Mouse (Mus musculus) megakaryocyte, adult 5-6 weeks (primary cell): ENCODE data around the gene Akap2. TPM values are rescaled to one million over a fixed set of nuclear protein-coding genes. Genes with fewer than 3 reads are reported as not detected.
A peak's percentile ranks its signal among the peaks of the same experiment; 100 is the strongest.

Experiments
- ATAC-seq: 2 replicates; pipeline ENCODE4 v1.8.0; 2016; ENCODE audit warnings: mild to moderate bottlenecking, inconsistent platforms; ENCODE audit not compliant: poor library complexity, severe bottlenecking
- total RNA-seq, 2 experiments: library from RNA; stranded (forward) in 1 of 2; stranded (reverse) in 1 of 2; fragments of 153-499, 151-499 nt in 1 of 2; fragments of 221-1000, 200-1000 nt in 1 of 2; gene quantifications; 2 replicates each; pipeline versions ENCODE4 v1.2.3 to v1.2.4; 2015 to 2017

The Akap2 gene
- total RNA-seq, 2 experiments from 2014 or later: 0.27 TPM; not detected in 1

DNA sequence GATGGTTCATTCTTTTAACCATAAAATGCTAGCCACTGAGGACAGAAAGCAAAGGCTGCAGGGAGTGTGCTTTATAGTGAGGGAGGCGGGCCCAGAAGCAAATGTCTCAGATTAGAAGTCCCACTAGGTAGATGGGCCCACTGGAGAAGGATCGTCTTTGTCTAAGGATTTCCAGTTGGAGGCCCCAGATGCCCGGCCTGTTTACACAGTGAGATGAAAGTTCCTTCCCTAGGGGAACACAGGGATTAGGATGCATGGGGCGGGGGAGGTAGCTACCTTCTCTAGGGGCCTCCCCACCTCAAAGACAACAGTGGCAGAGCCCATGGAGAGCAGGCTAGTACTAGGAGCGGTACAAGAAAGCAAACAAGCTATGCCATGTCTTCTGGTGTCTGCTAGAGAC lies 177.7 kb downstream of the Akap2 start:
- no peak for ATAC-seq

DNA sequence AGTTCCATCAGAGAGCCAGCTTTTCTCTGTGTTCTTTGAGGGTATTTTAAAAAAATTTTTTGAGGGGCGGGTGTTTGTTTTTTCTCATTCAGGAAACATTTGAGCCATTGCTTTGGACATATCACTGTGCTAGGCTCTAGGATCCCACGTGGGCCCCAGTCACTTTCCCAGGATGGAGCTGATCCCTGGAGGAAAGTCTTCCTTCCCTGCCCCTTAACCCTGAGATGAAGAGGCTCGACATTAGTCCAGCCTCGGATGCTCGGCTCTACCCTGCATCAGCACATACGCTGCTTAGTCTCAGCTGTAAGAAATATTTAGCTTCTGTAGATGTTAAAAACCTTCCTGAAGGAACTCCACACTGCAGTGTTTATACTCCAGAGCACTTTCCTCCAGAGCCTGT lies 178.4 kb downstream of the Akap2 start:
- ATAC-seq: no peak

DNA sequence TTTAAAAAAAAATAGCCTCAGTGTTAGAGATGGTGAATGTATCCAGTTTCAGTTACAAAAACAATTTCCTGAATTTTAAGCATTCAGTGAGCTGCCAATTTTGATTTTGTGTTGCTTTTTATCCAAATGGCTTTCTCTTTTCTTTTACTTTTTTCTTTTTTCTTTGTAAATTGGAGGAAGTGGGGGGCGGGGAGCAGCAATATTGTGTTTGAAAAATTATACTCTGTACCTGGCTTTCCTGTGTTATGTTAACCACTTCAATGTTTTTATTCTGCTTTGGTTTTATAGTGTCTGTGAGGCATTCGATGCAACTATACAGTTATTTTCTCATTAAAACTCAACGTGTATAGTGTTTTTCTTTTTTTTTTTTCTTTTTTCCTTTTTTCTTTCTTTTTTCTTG lies 179.2 kb downstream of the Akap2 start:
- ATAC-seq: no peak

DNA sequence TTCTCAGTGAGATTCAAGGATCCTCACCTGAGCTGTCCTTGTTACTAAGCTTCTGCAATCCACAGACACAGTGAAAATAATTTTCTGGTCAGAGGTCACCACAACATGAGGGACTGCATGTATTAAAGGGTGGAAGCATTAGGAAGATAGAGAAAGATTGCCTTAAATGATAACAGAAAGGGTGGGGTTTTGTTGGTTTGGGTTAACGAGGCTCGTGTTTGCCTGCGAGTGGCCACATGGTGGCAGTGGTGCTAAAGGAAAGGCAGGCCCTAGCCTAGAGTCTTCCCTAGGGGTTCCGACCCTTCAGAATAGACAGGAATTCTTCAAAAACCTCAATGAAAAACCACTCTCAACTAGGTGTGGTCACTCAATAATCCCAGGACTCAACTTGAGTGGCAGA lies 183.8 kb downstream of the Akap2 start:
- ATAC-seq: peak; percentile 71

DNA sequence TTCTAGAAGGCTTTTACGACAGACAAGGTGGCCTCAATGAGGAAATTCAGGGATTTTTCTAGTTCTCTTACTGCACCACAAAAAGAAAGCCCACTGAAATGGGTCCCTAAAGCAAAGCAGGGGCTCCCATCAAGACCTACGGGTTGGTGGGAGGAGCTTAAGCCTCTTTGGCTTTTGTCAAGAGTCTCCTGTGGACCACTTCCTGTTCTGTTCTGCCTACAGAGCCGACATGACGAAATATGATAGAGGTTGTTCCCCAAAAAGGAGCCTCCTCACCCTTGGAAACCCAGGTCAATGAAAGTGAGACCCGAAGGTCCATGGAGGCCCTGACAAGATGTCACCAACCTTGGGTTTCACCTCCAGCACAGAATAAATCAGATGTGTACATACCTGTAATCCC lies 185.2 kb downstream of the Akap2 start:
- peak; percentile 75 for ATAC-seq

DNA sequence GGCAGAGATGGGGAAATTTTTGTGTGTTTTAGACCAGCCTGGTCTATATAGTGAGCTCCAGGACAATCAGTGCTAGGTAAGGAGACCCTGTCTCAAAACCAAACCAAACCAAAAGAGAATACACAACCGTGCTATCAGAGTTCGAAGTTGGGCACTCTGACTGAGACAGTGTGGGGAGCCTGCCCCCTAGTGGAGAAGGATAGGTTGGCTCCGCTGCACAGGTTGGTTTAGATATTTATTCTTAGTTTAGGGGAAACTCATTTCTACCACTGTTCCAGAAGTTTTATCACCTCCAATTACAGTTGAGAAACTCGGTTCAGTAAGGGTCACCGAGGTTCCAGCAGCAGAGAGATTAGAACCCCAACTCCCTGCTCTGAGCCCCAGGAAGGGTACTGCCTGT lies 186.8 kb downstream of the Akap2 start:
- ATAC-seq: peak; percentile 75

DNA sequence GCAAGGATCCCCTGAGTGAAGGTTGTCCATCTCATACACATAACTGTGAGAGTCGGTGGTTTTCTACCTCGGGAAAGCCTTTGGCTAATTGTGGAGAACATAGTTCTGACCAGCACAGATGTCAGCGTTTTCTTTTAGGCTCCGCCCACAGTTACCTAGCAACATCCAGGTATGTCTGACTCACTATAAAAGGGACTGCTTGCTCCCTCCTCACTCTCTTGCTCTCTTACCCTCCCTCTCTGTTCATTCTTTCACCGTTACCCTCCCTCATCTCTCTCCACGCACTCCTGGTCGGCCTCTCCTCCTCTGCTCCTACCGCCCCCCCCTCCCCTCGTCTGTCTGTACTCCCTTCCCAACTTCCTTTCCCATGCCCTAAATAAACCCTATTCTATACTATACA lies 187.2 kb downstream of the Akap2 start:
- no peak for ATAC-seq

DNA sequence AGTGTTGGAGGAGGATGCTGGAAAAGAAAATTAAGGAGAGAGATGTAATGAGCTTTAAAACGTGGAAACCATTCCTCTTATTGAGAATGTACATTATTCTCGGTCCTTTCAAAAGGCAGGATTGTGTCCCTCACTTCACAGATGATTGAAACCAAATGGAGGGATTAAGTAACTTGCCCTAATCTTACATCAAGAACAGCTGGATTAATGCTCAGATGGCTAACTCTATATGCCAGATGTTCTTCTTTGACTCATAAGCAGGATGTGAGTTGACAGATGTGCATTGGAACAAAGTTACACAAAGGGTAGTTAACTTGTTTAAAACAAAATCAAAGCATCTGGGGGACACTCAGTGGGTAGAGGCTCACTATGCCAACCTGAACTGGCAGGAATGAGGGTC lies 189.3 kb downstream of the Akap2 start:
- ATAC-seq: no peak

DNA sequence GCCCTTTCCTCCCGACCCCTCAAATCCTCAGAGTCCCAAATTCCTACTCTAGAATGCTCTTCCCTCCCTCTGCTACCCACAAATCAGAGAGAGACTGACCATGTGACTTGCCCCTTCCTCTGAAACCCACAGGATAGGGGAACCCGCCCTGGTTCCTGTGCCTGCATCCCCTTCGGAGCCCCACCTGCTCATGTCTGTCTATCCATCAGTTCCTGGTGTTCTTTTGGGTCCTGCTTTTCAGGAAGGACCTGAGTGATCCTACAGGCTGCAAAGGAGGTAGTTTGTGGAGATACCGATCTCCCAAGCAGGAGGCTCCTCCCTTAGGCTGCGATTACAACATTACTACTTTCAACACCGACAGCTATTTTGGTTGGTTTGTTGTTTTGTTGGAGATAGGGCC lies 191.4 kb downstream of the Akap2 start:
- ATAC-seq: peak; percentile 51; the same call in 1 of the 2 replicates

DNA sequence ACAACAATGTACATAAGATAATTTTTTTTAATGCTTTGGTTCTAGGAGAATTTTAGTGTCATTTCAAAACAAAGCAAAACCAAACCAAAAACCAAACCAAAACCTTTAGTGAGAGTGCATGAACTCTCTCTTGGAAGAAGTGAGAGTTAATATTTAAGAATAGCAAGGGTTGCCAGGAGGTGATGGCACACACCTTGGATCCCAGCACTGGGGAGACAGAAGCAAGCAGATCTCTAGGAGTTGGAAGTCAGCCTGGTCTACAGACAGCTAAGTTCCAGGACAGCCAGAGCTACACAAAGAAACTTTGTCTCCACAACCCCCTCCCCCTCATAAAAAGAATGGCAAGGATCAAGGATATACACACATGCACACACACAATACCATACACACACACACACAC lies 195.6 kb downstream of the Akap2 start:
- ATAC-seq: no peak

DNA sequence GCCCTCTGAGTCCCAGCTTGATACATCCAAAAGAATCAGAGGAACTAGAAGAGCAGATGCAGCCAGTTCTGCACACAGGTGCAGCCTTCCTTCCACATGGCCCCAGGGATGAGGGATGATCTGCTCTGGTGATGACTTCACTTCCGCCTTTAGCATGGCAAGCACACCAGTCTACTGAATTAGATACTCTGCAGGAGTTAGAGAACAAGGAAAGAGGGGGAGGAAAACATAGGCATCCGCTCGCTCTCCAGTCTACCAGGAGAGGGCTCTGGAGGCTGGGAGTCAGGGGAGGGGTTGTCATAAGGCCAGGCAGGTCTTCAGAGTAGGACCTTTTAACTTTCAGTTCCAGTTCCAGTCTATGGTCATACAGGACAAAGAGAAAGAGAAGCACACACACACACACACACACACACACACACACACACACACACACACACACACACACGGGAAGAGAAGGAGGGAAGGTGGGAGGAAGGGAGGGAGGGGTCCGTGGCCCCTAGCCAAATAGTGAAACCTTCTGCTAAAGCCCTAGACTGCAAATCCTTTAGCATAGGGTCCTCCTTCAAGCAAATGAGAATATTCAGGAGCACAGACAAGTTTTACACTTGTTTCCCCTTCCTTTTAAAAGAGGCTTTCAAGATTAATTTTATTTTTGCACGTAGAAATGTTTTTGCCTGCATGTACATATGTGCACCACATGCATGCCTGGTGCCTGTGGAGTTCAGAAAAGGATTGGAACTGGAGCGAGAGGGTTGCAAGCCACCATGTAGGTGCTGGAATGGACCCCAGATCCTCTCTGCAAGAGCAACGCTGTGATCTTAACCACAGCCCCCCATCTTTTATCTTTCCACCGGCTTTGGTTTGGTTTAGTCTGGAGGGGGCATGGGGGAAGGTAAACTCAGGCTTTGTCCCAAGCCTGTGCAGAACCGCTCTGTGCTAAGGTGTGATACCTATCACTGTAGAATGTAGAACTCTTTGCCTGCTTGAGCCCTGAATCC lies 197.0 kb downstream of the Akap2 start:
- no peak for ATAC-seq

DNA sequence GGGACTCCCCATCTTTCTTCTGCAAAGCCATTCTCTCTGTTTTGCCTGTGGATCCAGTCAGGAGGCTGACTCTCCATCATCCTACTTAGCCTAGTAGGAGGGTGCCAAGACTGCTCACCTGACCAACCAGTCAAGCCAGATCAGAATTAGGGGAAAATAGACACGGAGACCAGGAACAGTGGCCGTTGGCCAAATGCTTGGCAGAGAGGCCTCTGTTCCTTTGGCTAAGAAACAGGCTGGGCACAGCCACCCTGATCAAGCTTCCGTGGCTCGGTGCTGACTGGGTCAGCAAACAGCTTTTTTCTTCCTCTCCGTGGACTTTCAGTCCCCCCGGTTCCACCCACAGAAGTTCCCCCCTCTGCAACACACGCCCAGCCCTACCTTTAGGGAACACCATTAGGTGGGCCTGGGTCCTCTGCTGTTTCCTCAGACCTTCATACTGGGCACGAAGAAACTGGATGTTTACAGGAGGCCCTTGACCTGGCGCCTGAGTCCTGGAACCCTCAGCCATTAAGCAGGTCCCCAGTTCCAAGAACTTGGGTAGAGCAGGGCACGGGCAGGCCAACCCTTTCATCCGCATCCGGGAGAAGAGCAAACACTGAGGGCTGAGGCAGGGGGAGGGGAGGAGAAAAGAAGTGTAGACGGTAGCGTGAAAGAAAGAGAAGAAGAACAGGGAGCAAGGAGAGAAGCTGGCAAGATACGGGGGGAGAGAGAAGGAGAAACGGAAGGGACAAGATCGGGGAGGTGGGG lies 197.9 kb downstream of the Akap2 start:
- ATAC-seq: no peak

DNA sequence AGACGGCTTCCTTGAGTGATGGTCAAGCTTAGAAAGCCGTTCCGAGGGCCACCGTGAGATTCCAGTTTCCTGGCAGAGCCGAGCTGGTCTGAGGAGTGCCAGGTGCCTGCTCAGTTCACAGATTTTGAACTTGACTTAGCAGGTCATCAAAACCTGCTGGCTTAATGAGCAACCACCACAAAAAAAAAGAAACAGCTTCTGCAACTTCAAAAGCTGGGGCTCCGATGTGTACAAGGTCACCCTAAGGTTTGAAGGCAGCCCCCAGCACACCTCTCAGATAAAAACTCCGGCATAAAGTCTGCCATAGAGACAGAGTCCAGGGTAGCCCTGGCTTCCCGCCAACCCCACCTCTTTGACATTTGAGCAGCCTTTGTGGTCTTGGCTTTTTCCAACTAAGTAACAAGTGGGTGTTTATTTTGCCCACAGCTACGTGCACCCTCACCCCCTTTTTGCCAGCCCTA lies 198.8 kb downstream of the Akap2 start, which contains the start of gene D630039A03Rik:
Gene D630039A03Rik, minus strand, starts transcription at position 97 of the 461 bp plus-strand sequence.
- ATAC-seq: no peak

DNA sequence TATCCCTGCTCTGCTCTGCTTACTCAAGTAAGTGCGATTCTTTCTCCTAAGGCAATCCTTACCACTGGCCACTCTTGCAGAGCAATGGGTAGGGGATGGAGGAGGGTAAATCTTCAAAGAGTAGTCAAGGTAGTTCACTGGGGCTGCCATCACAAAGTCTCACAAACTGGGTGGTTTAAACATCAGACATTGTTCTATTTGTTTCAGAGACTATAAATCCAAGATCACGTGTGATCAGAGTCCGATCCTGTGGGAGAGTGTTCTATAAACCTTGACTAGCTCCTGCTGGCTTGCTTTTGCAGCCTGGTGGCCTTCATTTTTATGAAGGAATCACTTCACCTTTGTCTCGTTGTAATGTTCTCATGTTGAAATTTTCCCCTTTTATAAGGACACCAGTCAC lies 199.3 kb downstream of the Akap2 start:
- no peak for ATAC-seq

DNA sequence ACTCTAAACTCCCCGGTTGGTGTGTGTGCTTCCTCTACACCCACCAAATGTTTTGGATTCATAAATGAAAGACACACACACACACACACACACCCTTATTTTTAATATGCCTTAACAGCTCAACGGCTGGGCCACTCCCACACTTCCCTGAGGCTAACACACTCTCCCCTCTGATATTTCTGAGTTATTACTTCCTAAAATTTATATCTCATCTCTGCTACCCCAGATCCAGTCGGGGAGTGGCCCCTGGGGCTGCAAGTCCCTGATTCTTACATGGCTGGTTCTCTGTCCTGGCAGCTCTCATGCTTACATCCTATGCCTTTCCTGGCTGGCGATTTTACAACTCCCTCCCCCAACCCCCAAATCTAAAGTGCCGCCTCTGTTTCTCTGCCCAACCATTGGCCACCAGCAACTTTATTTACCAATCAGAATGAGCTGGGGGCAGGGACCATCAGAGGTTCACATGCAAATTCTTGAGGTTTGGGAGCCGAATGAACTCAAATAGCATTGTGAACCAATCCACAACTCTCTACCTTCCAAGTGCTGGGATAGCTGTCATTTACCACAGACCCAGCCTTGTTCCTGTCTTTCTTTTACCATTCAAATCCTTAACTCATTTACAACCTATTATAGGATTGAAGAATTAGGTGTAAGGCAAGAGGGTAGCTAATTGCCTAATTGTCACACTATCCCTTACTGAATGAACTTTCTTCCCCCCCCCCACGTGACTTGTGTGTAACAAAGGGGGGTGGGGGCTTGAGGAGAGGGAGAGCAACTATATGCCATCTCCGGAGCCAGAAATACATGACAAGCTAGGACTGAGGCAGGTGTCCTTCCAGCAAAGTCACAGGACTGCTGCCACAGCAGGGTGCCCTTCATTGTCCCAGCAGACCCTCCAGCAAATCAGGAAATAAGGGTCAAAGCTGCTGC lies 202.3 kb downstream of the Akap2 start:
- 0 out of 2 replicates have a peak, but pooled peaks have one; percentile 46 for ATAC-seq

DNA sequence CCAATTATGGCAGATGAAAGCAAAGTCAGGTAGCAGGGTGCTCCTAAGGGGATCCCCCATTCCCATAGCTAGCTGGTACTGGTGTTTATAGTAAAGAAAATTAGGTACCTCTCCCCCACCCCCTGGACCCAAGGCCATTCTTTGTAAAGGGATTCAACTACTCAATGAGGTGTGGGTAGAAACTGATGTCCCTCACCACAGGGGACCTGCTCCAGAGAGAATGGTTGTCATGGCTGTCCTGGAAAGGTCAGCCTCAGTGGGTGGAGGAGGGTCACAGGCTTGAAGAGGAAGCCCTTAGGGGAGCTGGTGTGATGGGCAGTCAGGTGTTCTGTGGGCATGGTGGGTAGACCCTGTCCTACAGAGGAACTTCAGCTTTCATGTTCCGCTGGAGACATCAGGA lies 203.1 kb downstream of the Akap2 start:
- ATAC-seq: no peak

DNA sequence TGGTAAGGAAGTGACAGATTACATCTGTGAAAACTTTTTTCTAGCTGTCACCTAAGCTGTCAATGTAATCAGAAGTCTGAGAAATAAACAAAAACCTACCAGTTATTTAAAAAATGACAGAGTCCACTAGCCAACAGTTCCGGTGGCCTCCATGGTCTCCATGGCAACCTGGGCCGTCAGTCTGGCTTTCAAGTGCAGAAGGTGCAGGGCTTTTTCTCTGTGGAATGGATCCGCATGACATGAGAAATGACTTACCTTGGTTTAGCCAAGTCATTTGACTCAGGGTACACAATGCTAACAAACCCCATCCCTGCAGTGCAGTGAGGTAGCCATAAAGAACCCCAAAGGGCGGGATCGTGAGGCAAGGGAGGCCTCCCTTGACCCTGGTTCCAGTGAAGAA lies 204.7 kb downstream of the Akap2 start:
- ATAC-seq: no peak

DNA sequence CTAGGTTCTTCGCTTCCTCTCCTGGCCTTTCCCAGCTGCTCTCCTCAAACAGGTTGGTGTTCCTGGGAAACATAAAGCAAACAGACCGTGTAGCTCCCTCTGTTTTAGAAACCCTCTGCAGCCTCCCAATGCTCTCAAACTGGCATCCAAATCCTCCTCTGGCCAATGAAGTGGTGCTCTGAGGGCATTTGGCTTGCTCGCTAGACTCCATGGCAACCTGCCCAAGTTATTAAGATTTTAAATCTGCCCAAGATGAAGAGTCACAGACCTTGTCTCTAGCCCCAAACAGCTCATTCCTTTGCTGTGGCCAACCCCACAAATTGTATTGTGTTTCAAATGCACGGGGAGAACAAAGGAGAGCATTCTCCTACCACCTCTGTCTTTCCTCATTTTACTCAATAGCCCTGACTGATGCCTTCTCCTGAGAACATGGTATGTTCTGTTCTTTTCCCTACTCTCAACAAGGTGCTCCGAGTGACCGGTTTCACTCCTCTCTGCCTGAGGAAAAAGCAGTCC lies 207.2 kb downstream of the Akap2 start:
- ATAC-seq: no peak

DNA sequence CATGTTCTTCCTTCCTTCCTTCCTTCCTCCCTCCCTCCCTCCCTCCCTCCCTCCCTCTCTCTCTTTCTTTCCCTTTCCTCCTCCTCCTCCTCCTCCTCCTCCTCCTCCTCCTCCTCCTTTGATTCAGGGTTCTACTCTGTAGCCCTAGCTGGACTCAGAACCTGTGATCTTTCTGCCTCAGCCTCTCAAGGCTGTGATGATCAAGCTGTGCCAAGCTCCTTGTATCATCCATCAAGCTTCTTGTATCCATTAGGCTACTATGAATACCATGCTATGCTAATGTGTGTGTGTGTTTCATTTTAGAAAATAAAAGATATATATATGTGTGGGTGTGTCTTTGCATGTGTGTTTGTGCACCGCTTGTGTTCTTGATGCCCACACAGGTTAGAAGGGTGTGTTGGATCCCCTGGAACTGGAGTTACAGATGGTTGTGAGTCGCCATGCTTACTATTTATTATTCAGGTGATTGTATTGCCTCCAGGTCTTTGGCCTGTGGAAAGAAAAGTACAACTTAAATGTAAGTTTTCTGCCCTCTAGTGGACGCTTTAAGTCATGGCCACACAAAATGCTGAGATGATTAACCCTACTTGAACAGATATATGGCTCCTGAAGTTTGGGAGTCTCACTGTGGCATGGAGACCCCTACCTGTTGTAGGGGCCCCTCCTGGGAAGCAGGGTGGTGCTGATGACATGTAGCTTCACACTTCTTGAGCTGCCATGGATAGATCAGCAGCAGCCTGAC lies 210.2 kb downstream of the Akap2 start:
- ATAC-seq: peak; percentile 61; the same call in 1 of the 2 replicates
